Mouse (Mus musculus): ENCODE measurements around the gene Nrip2.
"Not testable (repeated sequence)": the region's sequence is repeated elsewhere in the genome, so short reads cannot be mapped to it uniquely, and the experiment has no call there.

Gene Nrip2

DNA sequence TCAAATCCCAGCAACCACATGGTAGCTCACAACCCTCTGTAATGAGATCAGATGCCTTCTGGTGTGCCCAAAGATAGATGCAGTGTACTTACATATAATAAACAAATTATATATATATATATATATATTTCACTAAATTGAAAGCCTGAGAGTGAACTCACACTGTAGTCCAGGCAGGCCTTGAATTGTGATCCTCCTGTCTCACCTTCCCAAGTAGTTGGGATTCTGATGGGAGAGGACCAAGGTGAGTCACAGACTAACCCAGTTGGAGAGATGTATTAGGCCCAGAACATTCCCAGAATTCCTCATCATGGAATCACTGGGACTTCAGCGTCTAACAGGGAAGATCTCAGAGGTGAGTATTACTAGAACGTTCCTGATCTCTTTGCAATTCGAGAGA lies at the start of gene Nrip2:
Gene Nrip2 (plus strand): TSS at position 301 of the 400 bp plus-strand sequence.
- no peak for DNase-seq (ENCODE audit: extremely low read depth, low read depth)

DNA sequence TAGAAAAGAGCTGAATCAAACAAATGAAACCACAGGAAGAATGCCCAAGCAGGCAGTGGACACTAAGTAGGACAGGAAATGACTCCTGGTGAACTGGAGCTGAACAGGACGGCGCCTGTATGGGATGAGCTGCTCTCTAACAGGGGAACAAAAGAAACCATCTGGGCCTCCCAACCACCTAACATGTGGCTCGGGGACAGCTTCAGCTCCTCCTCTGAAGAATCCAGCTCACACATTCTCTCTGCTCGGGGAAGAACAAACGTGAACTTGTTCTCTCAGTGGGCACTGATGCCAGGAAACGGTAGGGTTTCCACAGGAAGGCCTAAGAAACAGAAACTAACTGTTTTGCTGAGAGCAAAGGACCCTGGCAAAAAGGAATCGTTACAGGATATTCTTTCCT lies 49.4 kb upstream of the Nrip2 start:
- no peak for DNase-seq (ENCODE audit: extremely low read depth, low read depth)

DNA sequence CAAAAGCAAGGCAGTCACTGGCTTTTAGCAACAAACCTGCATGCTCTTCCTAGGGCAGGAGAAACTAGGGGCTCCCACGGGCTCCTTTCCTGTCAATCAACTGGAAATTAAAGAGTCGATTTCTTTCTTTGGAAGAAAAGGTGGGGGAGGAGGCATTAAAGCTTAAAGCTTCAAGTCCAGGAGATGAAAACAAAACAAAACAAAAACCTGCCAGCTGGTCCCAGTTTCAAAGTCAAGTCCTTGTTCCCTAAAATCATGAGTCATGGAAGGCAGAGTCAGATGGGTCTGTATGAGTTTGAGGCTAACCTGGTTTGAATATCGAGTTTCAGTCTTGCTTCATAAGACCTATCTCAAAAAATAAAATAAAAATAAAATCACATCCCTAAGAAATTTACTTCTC lies 45.0 kb upstream of the Nrip2 start:
- no peak for DNase-seq (ENCODE audit: extremely low read depth, low read depth)

DNA sequence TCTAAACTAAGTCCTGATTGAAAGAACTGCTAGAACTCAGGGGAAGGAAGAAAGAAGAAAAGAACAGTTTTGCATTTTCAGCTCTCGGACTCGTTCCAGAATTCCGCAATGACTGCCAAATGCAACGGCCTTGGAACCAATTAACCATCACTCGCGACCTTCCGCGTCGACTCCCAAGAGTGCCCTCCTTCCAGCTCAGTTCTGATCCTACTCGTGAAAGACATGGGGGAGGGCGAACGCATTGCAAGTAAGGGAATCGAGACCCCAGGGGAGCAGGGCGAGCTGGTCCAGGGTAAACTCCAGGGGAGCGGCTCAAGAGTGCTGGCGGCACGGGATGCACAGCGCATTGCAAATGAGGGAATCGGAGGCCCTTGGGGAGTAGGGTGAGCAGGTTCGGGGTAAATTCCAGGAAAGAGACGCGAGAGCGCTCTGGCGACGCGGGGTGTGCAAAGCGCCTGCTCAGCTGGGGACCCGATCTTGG lies 43.9 kb upstream of the Nrip2 start:
- peak; percentile 26 for DNase-seq (ENCODE audit: extremely low read depth, low read depth)

DNA sequence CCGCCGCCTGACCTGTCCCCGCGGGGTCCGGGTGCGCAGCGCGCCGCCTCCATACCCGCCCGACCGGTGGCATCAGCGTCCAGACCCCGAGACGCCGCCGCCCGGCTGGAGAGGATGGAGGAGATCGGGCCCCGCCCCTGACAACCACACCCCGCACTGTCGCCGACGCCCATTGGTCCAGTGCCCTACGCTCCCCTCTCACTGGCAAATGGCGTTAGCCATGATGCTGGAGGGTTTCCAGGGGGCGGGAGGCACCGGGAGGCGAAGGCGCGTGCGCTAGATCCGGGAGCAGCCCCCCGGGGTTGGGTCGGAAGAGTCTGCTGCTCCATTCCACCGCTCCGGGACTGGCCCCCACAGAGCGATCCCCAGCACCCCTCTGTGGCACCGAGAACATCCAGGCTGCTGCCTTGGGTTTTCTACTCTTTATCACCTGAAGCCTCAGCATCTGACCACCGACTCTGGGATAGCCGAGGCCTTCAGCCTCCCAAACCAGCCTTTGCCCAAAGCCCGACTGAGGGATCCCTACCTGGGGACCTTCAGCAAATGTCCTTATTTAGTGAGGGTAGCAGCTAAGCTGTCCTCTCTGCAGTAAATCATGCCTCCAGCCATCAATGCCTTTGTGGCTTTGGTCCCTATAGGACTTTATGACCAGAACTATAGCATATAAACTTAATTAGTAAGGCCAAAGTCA lies 43.2 kb upstream of the Nrip2 start, which contains the start of gene Tulp3:
Gene Tulp3 (minus strand): TSS at position 126 of the 691 bp plus-strand sequence.
- peak; percentile 79 for DNase-seq (ENCODE audit: extremely low read depth, low read depth)

DNA sequence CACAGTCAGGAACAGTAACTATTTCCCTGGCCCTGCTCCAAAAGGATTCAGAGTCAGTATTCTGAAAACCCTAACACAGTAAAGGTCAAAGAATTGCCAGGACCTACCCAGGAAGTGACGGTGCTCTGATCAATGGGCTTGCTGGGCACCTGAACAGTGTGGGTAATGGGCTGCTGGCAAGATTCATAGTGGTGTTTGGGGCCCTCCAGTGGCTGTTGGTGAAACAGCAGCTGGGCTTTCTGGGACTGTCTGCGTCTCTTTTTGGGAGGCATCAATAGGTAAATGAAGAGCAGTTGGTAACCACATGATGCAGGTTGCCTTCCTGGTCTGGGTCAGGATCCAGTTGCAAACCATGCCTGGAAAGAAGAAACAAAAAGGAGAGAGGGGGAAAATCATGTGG lies 40.1 kb upstream of the Nrip2 start:
- no peak for DNase-seq (ENCODE audit: extremely low read depth, low read depth)

DNA sequence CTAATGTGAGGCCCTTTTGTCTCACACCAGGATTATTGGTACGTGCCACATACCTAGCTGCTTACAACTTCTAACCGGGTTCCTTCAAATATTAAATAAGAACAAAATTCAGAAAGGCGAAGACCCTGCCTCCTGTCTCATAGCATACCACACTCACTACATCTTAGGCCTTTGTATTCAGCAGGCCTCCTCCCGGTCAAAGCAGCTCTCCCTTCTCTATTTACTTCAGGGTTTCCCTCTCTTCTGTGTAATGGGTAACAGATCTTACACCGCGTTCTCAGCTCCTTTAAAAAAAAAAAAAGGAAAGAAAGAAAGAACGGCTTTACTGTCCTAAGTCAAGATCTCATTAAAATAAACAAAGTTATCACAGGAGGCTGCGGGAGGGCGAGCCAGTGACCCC lies 37.2 kb upstream of the Nrip2 start:
- no peak for DNase-seq (ENCODE audit: extremely low read depth, low read depth)

DNA sequence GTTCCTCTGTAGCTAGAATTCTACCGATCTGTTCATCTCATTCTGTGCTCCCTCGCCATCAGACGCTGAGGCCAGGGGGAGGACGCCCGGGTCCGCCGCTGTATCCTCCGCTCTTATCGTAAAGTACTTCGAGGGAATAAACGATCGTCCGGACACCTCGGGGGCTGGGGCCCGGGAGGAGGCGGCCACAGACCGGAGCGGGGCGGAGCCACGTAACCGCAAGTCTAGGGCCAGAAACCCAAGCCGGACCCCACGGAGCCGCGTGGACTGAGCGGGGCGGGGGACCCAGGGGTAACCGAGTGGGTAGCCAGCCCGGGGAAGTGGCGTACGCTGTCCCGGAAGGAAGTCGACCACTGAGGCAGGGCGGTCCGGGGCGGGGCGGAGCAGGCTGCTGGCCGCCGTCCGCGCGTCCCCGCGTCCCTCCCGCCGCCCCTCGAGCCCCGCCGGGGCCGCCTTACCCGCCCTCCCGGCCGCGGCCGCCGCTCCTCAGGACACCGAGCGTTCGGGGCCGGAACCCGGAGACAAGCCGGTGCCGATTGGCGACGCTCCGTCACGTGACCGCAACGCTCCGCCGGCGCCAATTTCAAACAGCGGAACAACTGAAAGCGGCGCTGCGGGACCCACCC lies 36.6 kb upstream of the Nrip2 start, which contains the start of the genes Rhno1 and Foxm1:
Gene Rhno1 (minus strand): TSS at position 531 of the 626 bp plus-strand sequence.
Gene Foxm1 (plus strand): TSS at position 587 of the 626 bp plus-strand sequence.
- DNase-seq (ENCODE audit: extremely low read depth, low read depth), result no peak

DNA sequence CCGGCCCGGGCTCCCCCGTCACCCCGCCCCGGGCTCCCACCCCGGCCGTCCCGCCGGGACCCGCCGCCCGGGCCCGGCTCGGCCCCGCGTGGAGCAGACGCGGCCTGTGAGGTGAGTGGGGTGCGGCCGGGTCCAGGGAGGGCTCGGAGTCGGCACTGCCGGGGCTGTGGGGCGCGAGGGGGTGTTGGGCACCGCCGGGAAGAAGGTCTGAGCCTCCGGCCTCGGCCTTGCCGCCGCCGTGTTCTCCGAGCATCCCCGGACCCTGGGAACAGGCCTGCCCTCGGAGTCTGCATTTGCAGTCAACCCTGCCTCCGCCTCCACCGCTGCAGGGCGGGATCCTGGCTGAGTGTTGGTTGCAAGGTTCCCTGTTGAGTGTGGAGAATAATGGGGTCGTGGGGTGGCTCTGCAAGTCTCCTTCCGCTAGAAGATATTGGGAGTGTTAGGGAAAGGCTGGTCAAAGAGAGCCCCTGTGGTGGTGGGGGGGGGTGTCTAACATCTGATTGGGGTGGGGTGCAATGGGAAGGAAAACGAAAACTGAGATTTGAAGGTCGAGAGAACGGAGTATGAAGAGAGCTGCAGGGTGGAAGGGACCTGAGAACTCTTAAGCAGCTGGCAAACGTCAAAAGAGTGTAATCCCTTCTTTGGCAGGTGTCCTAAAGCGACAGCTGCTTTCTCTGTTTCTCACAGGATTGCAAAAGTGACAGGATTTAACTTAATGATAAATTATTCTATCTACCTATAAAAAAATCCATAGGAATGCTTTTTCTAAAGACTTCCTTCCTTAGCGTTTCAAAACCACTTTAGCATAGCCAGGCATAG lies 35.9 kb upstream of the Nrip2 start:
- no peak for DNase-seq (ENCODE audit: extremely low read depth, low read depth)

DNA sequence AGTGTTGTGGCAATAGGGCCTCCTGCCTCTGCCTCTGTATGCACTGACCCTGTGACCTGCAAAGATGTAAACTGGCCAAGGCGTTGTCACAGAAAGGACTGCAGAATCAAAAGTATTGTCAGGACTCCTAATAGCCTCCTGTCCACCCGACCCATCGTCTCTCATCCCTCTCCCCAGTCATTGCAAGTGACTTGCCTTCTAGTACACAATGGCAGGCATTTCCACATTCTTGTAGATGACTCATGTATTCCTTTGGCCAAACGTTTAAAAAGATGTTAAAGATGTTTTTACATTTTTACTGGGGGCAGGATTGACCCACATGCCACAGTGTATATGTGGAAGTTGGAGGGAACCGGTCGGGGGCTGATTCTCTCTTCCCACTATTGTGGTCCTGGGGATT lies 34.4 kb upstream of the Nrip2 start:
- no peak for DNase-seq (ENCODE audit: extremely low read depth, low read depth)

DNA sequence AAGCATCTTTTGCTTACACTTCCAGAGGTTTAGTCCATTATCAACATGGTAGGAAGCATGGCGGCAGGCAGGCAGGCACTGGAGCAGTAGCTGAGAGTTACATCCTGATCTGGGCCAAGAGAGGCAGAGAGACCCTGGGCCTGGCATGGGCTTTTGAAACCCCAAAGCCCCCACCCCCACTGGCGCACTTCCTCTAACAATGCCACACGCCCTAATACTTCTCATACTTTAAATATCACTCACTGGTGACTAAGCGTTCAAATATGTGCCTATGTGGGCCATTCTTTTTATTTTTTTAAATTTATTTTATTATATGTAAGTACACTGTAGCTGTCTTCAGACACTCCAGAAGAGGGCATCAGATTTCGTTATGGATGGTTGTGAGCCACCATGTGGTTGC lies 32.6 kb upstream of the Nrip2 start:
- no peak for DNase-seq (ENCODE audit: extremely low read depth, low read depth)

DNA sequence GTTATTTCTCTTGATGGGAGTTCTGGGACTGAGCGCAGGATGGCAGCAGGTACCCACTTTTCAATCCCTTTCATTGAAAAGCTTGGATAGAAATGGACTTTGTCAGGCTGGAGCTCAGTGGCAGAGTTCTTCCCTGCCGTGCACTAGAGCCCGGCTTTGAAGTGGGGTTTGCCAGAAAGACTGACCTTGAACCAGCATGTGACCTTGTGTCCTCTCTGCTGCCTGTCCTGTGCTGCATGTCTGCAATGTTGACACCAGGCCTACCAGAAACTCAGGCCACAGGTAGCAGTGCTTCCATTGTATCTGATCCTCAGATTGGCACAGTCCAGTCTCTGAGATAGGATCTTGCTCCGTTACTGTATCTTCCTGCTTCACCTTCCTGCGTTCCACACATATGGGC lies 29.1 kb upstream of the Nrip2 start:
- no peak for DNase-seq (ENCODE audit: extremely low read depth, low read depth)

DNA sequence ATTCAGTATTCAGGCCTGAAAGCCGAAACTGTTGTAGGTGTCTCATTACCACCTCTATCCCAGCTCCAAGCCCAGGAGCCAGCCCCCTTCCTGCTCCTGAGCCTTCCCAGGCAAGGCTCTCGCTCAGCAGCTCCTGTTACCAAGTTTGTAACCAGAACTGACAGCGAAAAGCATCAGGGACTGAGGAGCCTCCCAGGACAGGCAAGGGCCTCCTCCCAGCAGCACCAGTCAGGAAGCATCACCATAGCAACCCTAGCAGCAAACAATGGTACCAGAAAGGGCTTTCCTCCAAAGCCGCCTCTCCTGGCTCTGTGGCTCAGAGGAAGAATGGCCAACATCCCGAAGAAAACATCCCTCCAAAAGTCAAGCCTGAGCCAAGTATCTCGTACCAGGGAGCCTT lies 23.9 kb upstream of the Nrip2 start, which contains the start of the genes Tex52 and Gm44596:
Gene Tex52 (plus strand): TSS at position 265 of the 400 bp plus-strand sequence.
Gene Gm44596 (plus strand): TSS at position 312 of the 400 bp plus-strand sequence.
- no peak for DNase-seq (ENCODE audit: extremely low read depth, low read depth)

DNA sequence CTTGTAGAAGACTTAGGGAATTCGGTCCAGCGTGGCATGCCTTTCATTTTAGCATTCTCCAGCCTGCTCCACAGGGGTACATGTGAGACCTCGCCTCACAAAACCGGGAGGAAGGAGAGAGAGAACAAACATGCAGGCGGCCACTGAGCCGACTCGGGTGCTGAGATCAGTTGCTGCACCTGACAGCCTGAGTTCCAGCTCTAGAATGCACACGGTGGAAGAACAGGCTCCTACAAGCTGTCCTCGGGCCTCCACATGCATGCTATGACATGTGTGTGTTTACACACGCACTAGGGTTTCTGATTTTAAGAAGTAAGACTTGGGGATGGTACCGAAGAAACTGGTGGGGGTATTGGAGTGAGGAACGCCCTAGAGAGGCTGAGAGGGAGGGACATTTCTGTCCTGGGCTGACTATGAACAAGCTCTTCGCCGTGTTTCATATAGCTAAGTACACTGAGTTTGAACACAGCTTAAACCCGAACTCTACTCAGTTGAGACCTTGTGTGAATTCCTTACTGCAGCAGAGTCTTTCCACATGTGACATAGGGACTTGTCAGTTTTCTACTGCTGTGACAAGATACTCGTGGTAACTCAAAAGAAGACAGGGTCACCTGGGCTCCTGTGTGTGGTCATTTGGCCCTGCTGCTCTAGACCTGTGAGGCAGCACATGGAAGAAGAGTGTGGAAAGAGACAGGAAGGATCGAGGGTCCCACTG lies 22.6 kb upstream of the Nrip2 start:
- DNase-seq (ENCODE audit: extremely low read depth, low read depth), result no peak

DNA sequence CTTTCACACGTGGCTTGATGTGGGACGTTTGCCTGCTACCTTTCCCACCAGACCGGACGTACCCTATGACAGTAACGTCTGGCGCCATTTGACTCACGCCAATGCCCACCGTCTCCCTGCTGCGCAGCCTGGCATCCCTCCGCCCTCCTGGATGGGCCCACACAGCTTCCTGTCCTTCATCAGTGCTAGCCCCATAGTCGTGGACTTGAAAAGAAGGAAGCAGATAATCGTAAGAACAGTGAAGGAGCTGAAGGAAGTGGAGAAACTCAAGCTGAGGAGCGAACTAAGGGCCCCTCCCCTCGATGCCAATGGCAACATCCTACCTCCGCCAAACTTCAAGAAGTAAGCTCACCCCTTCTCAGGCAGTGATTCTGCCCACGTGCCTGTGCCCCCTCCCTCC lies 19.5 kb upstream of the Nrip2 start:
- no peak for DNase-seq (ENCODE audit: extremely low read depth, low read depth)

DNA sequence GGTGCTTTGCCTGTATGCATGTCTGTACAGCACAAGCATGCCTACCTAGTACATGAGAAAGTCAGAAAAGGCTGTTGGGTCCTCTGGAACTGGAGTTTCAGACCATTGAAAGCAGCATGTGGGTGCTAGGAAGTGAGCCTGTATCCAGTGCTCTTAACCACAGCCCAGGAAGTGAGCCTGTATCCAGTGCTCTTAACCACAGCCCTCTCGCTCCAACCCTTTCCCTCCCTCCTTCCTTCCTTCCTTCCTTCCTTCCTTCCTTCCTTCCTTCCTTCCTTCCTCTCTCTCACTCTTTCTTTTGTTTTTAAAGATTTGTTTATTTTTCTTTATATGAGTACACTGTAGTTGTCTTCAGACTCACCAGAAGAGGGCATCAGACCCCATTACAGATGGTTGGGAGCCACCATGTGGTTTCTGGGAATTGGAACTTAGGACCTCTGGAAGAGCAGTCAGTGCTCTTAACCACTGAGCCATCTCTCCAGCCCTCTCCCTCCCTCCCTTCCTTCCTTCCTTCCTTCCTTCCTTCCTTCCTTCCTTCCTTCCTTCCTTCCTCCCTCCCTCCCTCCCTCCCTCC lies 18.4 kb upstream of the Nrip2 start:
- not testable (repeated sequence) for DNase-seq (ENCODE audit: extremely low read depth, low read depth)

DNA sequence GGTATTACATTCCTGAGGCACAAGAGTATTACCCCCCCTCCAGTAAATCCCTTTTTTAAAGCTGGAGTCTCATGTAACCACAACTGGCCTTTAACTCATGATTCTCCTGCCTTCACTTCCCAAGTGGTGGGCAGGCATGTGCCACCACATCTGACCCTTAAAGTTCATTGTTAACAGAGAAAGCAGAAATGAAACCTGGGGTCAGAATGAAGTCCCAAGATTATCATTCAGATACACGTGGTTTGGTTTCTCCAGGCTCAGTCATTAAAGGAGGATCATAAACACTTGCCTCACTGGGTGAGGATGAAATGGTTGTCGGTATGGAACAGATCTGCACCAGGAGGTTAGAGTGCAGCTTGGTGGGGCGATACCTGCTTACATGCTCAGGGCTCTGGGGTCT lies 17.8 kb upstream of the Nrip2 start:
- DNase-seq (ENCODE audit: extremely low read depth, low read depth), result no peak

DNA sequence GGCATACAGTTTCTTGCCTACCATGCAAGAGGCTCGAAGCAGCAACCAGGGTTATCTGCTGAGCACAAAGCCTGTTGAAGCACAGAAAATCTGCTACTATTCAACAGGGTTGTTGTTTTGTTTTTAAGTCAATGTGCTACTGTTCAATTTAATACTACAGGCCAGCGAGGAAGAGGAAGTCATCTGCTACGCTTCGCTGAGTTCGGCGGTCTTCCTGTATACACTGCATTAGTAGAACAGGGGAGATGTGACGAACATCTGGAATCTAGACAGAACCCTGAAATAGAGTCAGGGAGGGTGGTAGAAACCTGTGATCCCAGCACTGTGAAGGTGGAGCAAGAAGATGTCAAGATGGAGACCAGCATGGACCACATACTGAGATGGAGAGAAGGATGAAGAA lies 15.3 kb upstream of the Nrip2 start:
- no peak for DNase-seq (ENCODE audit: extremely low read depth, low read depth)

DNA sequence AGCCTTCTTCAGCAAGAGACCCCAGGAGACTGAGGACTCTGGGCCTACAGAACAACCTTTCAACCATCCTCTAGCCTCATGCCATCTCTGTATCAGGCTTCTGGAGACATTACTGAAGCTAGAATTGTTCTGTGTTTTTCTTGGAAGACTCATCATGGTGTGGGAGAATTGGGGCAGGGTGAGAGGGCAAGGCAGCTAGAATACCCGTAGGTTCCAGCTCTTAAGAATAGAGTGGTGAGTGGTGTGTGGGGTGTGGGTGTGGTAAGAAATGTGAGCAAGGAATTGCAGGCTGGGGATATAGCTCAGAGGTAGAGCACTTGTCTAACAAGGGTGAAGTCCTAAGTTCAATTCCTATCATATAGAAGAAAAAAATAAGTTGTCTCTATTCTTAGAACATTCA lies 14.1 kb upstream of the Nrip2 start:
- DNase-seq (ENCODE audit: extremely low read depth, low read depth), result no peak

DNA sequence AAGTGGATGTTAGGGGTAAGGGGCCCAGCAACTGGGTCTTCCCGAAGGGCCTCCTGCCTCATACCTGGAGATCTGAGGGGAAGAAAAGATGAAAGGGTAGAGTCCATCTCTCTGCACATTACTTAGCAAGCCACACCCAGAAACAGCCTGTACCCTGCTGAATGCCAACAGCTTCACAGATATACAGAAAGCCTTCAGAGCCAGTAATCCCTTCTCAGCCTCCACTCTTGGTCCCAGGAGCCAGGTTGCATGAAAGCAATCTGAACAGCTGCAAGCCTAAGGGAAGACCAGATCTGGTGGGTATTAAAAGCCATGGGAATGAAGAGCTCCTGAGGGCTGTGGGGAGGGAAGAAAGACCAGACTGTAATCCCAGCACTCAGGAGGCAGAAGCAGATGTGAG lies 9.9 kb upstream of the Nrip2 start:
- DNase-seq (ENCODE audit: extremely low read depth, low read depth), result no peak

DNA sequence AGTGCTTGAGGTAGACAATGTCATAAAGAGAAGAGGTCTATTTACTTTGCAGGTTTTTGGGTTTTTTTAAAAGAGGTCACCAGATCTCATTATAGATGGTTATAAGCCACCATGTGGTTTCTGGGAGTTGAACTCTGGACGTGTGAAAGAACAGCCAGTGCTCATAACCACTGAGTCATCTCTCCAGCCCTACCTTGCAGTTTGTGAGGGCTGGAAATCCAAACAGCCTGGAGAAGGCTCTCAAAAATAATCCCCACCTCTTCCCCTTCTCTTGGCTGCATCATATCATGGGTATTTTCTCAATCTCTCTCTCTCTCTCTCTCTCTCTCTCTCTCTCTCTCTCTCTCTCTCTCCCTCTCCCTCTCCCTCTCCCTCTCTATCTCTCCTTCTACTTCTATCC lies 8.4 kb upstream of the Nrip2 start:
- DNase-seq (ENCODE audit: extremely low read depth, low read depth), result no peak
